8 mouse cellular contexts compared by ENCODE assay signal in genomic region chr10:130280066-130280465, GRCm38 (mm10). TPM values are rescaled to one million over a fixed set of nuclear protein-coding genes. Genes with fewer than 3 reads are reported as not detected.
A peak's percentile ranks its signal among the peaks of the same experiment; 100 is the strongest.
DNase-seq lines count a peak whose midpoint lies in the region; ATAC-seq and TF ChIP-seq lines count a peak whose summit lies in the region.

Neurod4 (minus strand) TSS chr10:130280240.

- no peak within 1 kb of the TSS for H3K9ac ChIP-seq in forebrain, embryonic 14.5 days (ENCODE audit: low read length)

- H3K27me3 ChIP-seq in cerebellum, adult 2 months (ENCODE audit: control insufficient read depth, insufficient read depth, low read length): no peaks in the 10 kb centered on the region
- no peaks in the 10 kb centered on the region for H3K27me3 ChIP-seq in forebrain, embryonic 14.5 days (replicated peaks; ENCODE audit: control insufficient read depth, insufficient read depth, low read length)
- no peaks in the 10 kb centered on the region for H3K27me3 ChIP-seq in myocyte (ENCODE audit: control insufficient read depth, insufficient read depth, insufficient read length)

- no peaks in the 10 kb centered on the region for H3K9me3 ChIP-seq in forebrain, embryonic 14.5 days (replicated peaks; ENCODE audit: control insufficient read depth, low read length)

- 1% methylated on average over 7 of the region's 7 CpGs for WGBS in cerebellum, adult 2 months
- WGBS in forebrain, embryonic 14.5 days: under 1% methylated on average over 7 of the region's 7 CpGs

- DNase-seq in cerebellum, postnatal 25 days: peak; percentile 14 to 29
- DNase-seq in cerebellum, adult 2 months: no peak
- peak; percentile 82 for DNase-seq in R1 (ENCODE audit: low read depth, low spot score)
- DNase-seq in forebrain, embryonic 14.5 days (ENCODE audit: low spot score): peak; percentile 55
- peak; percentile 68 to 80 for DNase-seq in kidney, postnatal 4 days
- DNase-seq in left cerebral cortex, adult 8-10 months (ENCODE audit: low spot score in 2 of 2): no peak
- no peak for DNase-seq in right cerebral cortex, postnatal 14 days

- H3K4me2 ChIP-seq in forebrain, embryonic 14.5 days (ENCODE audit: low read length): peak within 1 kb of the TSS; percentile 28
- no peak within 1 kb of the TSS for H3K4me2 ChIP-seq in myocyte (ENCODE audit: low read depth)

- H3K36me3 ChIP-seq in forebrain, embryonic 14.5 days (ENCODE audit: control insufficient read depth, insufficient read depth, low read length): no peaks in the 10 kb centered on the region
- no peaks in the 10 kb centered on the region for H3K36me3 ChIP-seq in myocyte (ENCODE audit: control insufficient read depth, insufficient read depth)

- H3K4me3 ChIP-seq in cerebellum, adult 2 months (replicated peaks; ENCODE audit: insufficient read depth, low read depth, low read length): no peak within 1 kb of the TSS
- H3K4me3 ChIP-seq in forebrain, embryonic 14.5 days (ENCODE audit: low read depth, low read length): 0 out of 2 replicates have a peak within 1 kb of the TSS, but pooled peaks have one; percentile 5
- no peak within 1 kb of the TSS for H3K4me3 ChIP-seq in myocyte

- no peak within 1 kb of the TSS for H3ac ChIP-seq in myocyte (ENCODE audit: control insufficient read depth, insufficient read length)

- no peak for TF ChIP-seq POLR2A in cerebellum, adult 2 months (IDR thresholded peaks at IDR 0.05; ENCODE audit: borderline replicate concordance, insufficient read depth, low read length)
- TF ChIP-seq POLR2A in myocyte (IDR thresholded peaks at IDR 0.05; ENCODE audit: insufficient read length, low read depth): no peak

- no peaks in the 10 kb centered on the region for H3K79me2 ChIP-seq in myocyte (ENCODE audit: control insufficient read depth, insufficient read depth)

- TF ChIP-seq CTCF in cerebellum, adult 2 months (IDR thresholded peaks at IDR 0.05; ENCODE audit: borderline replicate concordance, insufficient read depth, low read depth, low read length): no peak

- no peaks in the 10 kb centered on the region for H3K4me1 ChIP-seq in cerebellum, adult 2 months (ENCODE audit: control insufficient read depth, insufficient read depth, low read length)
- H3K4me1 ChIP-seq in forebrain, embryonic 14.5 days (ENCODE audit: control insufficient read depth, insufficient read depth, low read length): no peaks in the 10 kb centered on the region; the same call in 1 of the 2 replicates

- ATAC-seq in forebrain, embryonic 14.5 days: peak; percentile 24; the same call in 1 of the 2 replicates

- no peak within 1 kb of the TSS for H3K27ac ChIP-seq in cerebellum, adult 2 months (ENCODE audit: insufficient read depth, low read length)
- H3K27ac ChIP-seq in forebrain, embryonic 14.5 days (ENCODE audit: low read depth, low read length): no peak within 1 kb of the TSS

TF ChIP-seq in myocyte, 11 proteins besides CTCF, POLR2A, EP300 and RAD21:
- TF ChIP-seq SRF (IDR thresholded peaks at IDR 0.05; ENCODE audit: control insufficient read depth, insufficient read length, low read depth) (no peak), REST (IDR thresholded peaks at IDR 0.05; ENCODE audit: insufficient read depth, insufficient read length) (peak; percentile 50)

RNA-seq across cellular contexts. Expression of gene Neurod4, which starts in this region (rescaled TPM):
- 0.30 and 0.38 TPM in 2 replicates for polyA plus RNA-seq in cerebellum, adult 2 months (2012; rRNA removed)
- polyA plus RNA-seq in forebrain, embryonic 14.5 days (2014; fragmentation: Nextera tagmentation; extraction: Ambion mirVana): 6.1 and 8.1 TPM in 2 replicates
- polyA plus RNA-seq in myocyte (2012; fragmentation: generic; extraction: Trizol): not detected
- total RNA-seq in left cerebral cortex, adult 8-10 months (2022): under 1 TPM in 3 of 4 experiments, not detected in 1; 0.22 to 0.61 (median 0.39) TPM

Comparison
In these comparisons a context has a peak if more than half of its experiments do, and no peak if none do; other contexts are left out.
1. DNase-seq: peak in cerebellum, postnatal 25 days (2 of 2), R1 (single experiment), forebrain, embryonic 14.5 days (single experiment) and kidney, postnatal 4 days (2 of 2); none in cerebellum, adult 2 months (0 of 2), left cerebral cortex, adult 8-10 months (0 of 2) and right cerebral cortex, postnatal 14 days (single experiment).